Mouse (Mus musculus): ENCODE measurements around the gene Exoc3l.
A peak's percentile ranks its signal among the peaks of the same experiment; 100 is the strongest.

The Exoc3l gene

GRCm38 (mm10) chr8:105295895-105296573 lies at the start of gene Exoc3l:
Gene Exoc3l (minus strand): TSS chr8:105296101.
- DNase-seq (ENCODE audit: low spot score): no peak

DNA sequence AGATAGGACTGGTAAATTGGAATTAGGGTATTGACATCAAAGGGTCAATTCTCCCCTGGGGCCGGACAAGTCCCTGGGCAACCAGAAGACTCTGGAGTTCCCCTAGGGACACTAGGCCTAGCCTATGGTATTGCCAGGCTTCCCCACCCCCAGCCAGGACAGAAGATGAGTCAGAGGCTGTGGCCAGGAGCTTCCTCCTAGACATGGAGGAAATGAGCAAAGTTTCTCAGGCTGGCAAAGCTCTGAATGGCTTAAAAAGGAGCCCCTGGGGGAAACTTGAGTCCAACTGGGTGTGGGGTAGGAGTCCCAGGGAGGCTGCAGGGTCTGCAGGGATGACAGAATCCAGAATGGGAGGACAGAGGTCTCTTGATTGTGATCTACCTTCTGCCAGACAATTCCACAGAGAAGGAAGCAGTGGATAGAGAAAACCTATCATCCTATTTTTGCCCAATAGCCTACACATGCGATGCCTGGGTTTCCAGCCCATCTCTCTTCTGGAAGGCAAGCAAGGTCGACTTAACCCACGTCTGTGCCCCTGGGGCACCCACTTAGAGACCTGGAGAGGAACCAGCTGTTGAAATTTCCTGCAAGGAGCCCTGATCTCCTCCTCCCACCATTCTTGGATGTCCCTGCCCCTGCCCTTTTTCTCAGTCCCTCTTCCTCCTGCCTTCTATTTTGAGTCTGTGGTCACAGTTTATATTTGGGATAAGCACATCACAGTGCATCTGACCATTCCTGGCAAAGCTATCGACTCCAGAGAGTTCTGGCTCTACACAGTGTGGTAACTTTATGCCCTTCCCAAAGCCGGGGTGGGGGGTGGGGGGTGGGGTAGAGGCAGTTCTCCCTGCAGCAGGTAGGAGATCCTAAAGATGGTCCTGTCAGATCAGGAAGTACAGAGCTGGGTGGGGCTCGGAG lies 49.4 kb upstream of the Exoc3l start:
- DNase-seq (ENCODE audit: low spot score): no peak

- no peak for DNase-seq (ENCODE audit: low spot score)
Observed at GRCm38 (mm10) chr8:105343791-105344574, 48.1 kb upstream of the Exoc3l start.

GRCm38 (mm10) chr8:105342768-105343167 lies 46.9 kb upstream of the Exoc3l start:
- DNase-seq (ENCODE audit: low spot score): no peak

- DNase-seq (ENCODE audit: low spot score): no peak
Observed at GRCm38 (mm10) chr8:105341399-105341798, 45.5 kb upstream of the Exoc3l start.

DNA sequence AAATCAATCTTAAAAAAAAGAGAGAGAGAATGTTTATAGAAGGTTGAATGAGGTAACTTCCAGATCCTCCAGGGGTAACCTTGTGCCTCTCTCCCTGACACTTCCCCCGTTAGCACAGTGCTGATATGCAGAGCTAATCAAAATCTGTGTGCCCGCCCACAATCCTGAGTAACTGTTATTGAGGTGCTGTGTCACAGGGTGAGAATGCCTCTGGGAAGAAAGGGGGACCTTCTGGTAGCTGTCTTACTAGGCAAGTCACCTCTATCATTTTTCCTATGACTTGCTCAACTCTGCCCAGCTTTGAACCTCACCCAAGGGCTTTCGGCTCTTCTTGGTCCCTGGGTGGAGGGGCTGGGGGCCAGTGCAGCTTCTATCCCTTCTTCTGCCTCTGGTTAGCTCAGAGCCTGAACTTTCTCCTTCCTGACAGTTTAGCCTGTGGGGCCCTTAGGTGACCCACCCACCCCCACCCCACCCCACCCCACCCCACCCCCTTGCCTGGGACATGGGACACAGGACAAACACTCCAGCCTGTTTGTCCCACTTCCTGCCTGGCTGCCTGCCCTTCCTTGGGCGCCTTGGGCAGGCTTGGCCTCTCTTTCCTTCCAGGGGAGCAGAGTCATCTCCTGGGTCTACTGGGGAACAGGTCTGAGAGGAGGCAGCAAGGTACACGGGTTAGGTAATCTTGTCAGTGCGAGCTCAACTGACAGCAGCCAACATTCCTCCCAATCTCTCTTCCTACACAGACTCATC lies 44.2 kb upstream of the Exoc3l start:
- DNase-seq (ENCODE audit: low spot score): no peak

DNA sequence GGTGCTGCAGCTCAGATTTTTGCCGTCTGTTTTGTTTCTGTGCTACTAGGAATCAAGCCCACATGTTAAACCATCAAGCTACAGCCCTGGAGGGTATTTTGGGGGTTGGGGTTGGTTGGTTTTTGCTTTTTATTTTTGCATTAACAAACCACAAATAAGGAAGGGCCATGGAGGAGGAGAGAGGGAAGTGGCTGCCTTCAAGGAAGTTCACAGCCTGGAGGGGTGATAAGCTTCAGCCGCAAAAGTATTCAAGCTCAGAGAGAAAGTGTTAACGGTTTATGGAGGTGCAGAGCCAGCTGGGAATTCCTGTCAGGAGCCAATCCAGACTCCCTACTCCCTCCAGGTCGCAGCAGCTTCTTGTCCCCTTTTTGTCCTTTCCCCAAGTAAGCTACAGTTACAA lies 43.1 kb upstream of the Exoc3l start:
- no peak for DNase-seq (ENCODE audit: low spot score)

DNA sequence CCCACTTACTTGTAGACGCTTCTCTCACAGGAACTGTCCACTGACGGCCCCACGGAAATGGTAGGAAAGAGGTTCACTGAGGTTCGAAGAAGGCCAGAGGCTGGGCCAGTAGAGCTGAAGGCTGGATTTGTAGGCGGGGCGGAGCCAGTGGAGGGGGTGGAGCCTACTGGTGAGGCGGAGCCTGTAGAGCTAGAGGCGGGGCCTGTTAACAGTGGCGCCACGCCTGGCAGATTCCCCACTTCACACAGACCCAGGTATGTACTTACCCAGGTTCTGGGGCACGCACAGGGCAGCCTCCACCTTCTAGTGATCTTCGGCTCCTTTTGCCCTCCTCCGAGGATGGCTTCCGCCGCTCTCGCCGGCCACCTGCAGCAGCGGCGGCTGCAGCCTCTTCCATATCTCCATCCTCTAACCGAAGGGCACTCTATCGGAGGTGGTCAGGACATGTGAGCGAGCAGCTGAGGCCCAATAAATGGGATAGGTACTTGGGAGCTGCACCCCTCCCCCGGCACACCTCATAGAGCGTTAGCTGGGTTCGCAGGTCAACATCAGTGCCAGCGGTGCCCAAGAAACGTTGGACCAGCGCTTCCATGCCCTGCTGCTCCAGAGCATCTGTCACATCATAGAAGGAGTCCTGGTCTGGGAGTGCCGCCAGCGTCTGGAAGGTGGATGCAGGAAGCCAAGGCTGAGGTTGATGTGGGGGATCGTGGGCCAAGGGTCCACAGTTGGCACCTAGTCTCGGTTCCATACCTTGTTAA lies 40.7 kb upstream of the Exoc3l start:
- no peak for DNase-seq (ENCODE audit: low spot score)

GRCm38 (mm10) chr8:105332523-105332922 lies 36.6 kb upstream of the Exoc3l start:
- DNase-seq (ENCODE audit: low spot score): no peak

GRCm38 (mm10) chr8:105331931-105332330 lies 36.0 kb upstream of the Exoc3l start:
- DNase-seq (ENCODE audit: low spot score): no peak

- no peak for DNase-seq (ENCODE audit: low spot score)
Observed at GRCm38 (mm10) chr8:105331469-105331868, 35.6 kb upstream of the Exoc3l start.

- no peak for DNase-seq (ENCODE audit: low spot score)
Observed at GRCm38 (mm10) chr8:105330325-105330724, 34.4 kb upstream of the Exoc3l start.

DNA sequence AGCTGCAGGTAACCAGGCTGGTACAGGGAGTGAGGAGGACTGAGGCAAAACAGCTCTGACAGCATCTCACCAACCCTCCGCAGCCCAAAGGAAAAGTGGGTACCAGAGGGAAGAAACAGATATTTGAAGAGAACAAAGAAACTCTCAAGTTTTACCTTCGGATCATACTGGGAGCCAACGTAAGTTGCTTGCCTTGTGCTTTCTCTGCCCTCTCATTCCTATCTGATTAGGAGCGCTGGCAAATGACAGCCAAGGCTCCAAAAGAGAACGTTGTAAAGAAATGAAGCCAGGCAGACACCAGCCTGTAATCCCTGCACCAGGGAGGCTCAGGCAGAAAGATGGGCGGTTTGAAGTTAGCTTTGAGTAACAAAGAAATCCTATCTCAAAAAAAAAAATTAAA lies 31.1 kb upstream of the Exoc3l start:
- DNase-seq (ENCODE audit: low spot score): no peak

- DNase-seq (ENCODE audit: low spot score): peak; percentile 97
Observed at GRCm38 (mm10) chr8:105326141-105326672, 30.3 kb upstream of the Exoc3l start, which contains the start of the genes Lrrc29 and Tmem208. Gene Lrrc29 (minus strand): TSS chr8:105326278. Gene Tmem208 (plus strand): TSS chr8:105326354.

- no peak for DNase-seq (ENCODE audit: low spot score)
Observed at GRCm38 (mm10) chr8:105325641-105326093, 29.8 kb upstream of the Exoc3l start.

- DNase-seq (ENCODE audit: low spot score): peak; percentile 80
Observed at GRCm38 (mm10) chr8:105323183-105323582, 27.3 kb upstream of the Exoc3l start.

DNA sequence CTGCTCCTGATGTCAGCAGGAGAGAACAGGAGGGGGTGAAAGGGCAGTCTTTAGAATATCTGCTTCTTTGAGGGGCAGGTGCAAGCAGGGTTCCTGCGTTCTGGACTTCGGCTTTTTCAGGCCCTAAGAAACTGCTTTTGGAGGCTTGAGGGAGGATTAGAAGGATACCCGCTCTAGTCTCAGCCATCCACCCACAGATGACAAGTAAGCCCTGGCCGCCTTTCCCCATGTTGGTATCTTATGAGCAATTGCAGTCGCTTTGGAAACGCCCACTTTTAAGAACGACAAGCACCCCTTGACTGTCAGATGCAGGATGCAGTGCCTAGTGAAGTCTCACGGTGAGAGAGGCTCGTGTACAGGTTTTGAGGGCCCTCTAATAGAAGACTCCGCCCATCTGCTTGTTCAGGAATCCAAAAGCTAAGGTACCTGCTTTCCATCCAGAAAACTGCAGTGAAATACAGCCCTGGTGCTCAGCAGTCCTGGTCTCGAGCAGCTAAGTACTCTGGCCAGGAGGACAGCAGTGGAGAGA lies 22.8 kb upstream of the Exoc3l start:
- DNase-seq (ENCODE audit: low spot score): no peak

- DNase-seq (ENCODE audit: low spot score): no peak
Observed at GRCm38 (mm10) chr8:105317941-105318340, 22.0 kb upstream of the Exoc3l start.

DNA sequence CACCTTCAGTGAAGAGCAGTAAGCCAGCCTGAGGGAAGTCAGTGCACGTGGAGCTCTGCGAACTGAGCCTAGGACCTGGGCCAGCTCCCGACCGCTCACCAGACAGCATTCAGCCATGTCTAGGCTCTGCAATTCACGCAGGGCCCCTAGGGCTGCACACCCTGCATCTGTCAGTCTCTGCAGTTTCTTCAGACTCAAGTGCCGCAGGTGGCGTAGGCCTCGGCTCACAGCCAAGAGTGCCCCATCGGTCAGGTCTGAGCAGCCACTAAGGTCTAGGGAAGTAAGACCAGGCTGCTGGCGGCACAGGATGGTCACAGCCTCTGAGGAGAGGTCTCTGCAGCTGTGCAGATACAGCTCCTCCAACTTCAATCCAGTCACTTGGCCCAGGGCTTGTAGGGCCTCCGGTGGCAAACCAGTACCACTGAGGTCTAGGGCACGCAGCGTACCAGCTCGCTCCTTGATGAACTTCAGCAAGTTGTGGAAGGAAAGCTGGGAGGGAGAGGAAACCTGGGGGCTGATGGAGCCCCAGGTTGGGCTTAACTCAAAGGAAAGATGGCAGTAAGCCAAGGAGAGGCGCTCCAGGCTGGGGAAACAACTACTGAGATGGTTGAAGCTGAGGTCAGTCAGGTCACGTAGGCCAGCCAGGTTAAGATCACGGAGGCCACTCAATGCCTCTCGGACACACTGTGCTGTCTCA lies 19.3 kb upstream of the Exoc3l start:
- DNase-seq (ENCODE audit: low spot score): no peak

Data from c-Kit-positive CD71-positive TER-119-positive erythroid progenitor cells, embryonic 14.5 days (primary cell).